Mouse (Mus musculus): ENCODE results near the gene Slc15a4.

The Slc15a4 gene

GRCm38 (mm10) chr5:127632167-127633145, at the start of gene Slc15a4, which contains the start of gene Glt1d1:
Gene Slc15a4 (minus strand): TSS chr5:127632897.
Gene Glt1d1 (plus strand): TSS chr5:127632262.
- no peak for DNase-seq

GRCm38 (mm10) chr5:127678501-127678900, 45.8 kb upstream of the Slc15a4 start:
- no peak for DNase-seq

- no peak for DNase-seq
These were observed 44.9 kb upstream of the Slc15a4 start for GRCm38 (mm10) chr5:127677561-127677960.

- DNase-seq, result no peak
These were observed 41.2 kb upstream of the Slc15a4 start for GRCm38 (mm10) chr5:127673913-127674312.

- DNase-seq, result no peak
These were observed 28.3 kb upstream of the Slc15a4 start for GRCm38 (mm10) chr5:127660979-127661378.

GRCm38 (mm10) chr5:127660267-127660666, 27.6 kb upstream of the Slc15a4 start:
- no peak for DNase-seq

- DNase-seq, result no peak
These were observed 26.6 kb upstream of the Slc15a4 start for GRCm38 (mm10) chr5:127659312-127659711.

GRCm38 (mm10) chr5:127658257-127658656, 25.6 kb upstream of the Slc15a4 start:
- no peak for DNase-seq

GRCm38 (mm10) chr5:127649077-127649476, 16.4 kb upstream of the Slc15a4 start:
- no peak for DNase-seq

- no peak for DNase-seq
These were observed 15.3 kb upstream of the Slc15a4 start for GRCm38 (mm10) chr5:127648046-127648445.

GRCm38 (mm10) chr5:127641185-127641958, 8.7 kb upstream of the Slc15a4 start:
- no peak for DNase-seq

- DNase-seq, result no peak
These were observed 7.7 kb upstream of the Slc15a4 start for GRCm38 (mm10) chr5:127640359-127640758.

GRCm38 (mm10) chr5:127639635-127640034, 6.9 kb upstream of the Slc15a4 start:
- no peak for DNase-seq

- no peak for DNase-seq
These were observed 6.4 kb upstream of the Slc15a4 start for GRCm38 (mm10) chr5:127639067-127639605.

GRCm38 (mm10) chr5:127638177-127638576, 5.5 kb upstream of the Slc15a4 start:
- no peak for DNase-seq

GRCm38 (mm10) chr5:127637622-127638021, 4.9 kb upstream of the Slc15a4 start:
- no peak for DNase-seq

- DNase-seq, result no peak
These were observed 969 bp upstream of the Slc15a4 start for GRCm38 (mm10) chr5:127633666-127634065.

GRCm38 (mm10) chr5:127633188-127633587, 491 bp upstream of the Slc15a4 start:
- DNase-seq, result no peak

- no peak for DNase-seq
These were observed 1.0 kb downstream of the Slc15a4 start for GRCm38 (mm10) chr5:127631671-127632070.

- DNase-seq, result no peak
These were observed 5.5 kb downstream of the Slc15a4 start for GRCm38 (mm10) chr5:127627242-127627641.

- no peak for DNase-seq
These were observed 8.1 kb downstream of the Slc15a4 start for GRCm38 (mm10) chr5:127624427-127625213.

- DNase-seq, result no peak
These were observed 11.6 kb downstream of the Slc15a4 start for GRCm38 (mm10) chr5:127621108-127621507.

Measured in thymus, adult 18-20 months (tissue).